Mouse (Mus musculus) effector memory CD4-positive, alpha-beta T cell, adult 5 months (primary cell): ENCODE data around the gene Gm4450. TPM values are rescaled to one million over a fixed set of nuclear protein-coding genes. Genes with fewer than 3 reads are reported as not detected.

Experiments
- polyA plus RNA-seq: library from polyadenylated mRNA; unstranded; fragments of 100-300 nt; shearing (Covaris generic); gene quantifications from one replicate; pipeline ENCODE4 v1.2.1, GENCODE M21; 2017

The Gm4450 gene
- not detected for polyA plus RNA-seq

GRCm38 (mm10) chr3:98457026-98457425, at the start of gene Gm4450:
Gene Gm4450, minus strand, starts transcription at chr3:98457126.

Other genes with a start within 250 kb of the Gm4450 start
- gene Reg4, start 235.0 kb downstream of the Gm4450 start, polyA plus RNA-seq, result not detected
- gene Hmgcs2, start 176.7 kb downstream of the Gm4450 start, polyA plus RNA-seq, result not detected
- 64.3 TPM for gene Phgdh, start 117.1 kb downstream of the Gm4450 start, polyA plus RNA-seq
- gene Zfp697, start 74.7 kb downstream of the Gm4450 start, polyA plus RNA-seq, result not detected
- gene Hsd3b4, start 53.4 kb upstream of the Gm4450 start, polyA plus RNA-seq, result not detected
- gene Gm10681, start 131.7 kb upstream of the Gm4450 start, polyA plus RNA-seq, result not detected
- gene Hsd3b5, start 173.1 kb upstream of the Gm4450 start, polyA plus RNA-seq, result not detected